Mouse (Mus musculus) inflammation-experienced regulatory T-cells (primary cell): ENCODE data around the gene 1700025G04Rik. TPM values are rescaled to one million over a fixed set of nuclear protein-coding genes. Genes with fewer than 3 reads are reported as not detected.

ENCODE experiments used
- polyA plus RNA-seq, 2 experiments: library from polyadenylated mRNA; unstranded; fragments of 100-300 nt; shearing (Covaris generic); gene quantifications; one replicate each; pipeline ENCODE4 v1.2.1; 2017

The 1700025G04Rik gene
- 10 to 100 TPM in 1 of 2 experiments, 1 to 10 TPM in 1; 10.0 to 10.8 TPM for polyA plus RNA-seq

GRCm38 (mm10) chr1:152090018-152090553 lies at the start of gene 1700025G04Rik:
Gene 1700025G04Rik (minus strand): TSS chr1:152090125.

